Mouse (Mus musculus) liver, embryonic 14.5 days (tissue): ENCODE data around the gene Kctd2. TPM values are rescaled to one million over a fixed set of nuclear protein-coding genes. Genes with fewer than 3 reads are reported as not detected.

Experiments
- ATAC-seq: fragments of 200-750 bp; cut with Nextera tagmentation; 2 replicates; pipeline ENCODE4 v1.8.0; 2017; ENCODE audit warnings: moderate number of reproducible peaks, mild to moderate bottlenecking, moderate library complexity; ENCODE audit not compliant: insufficient read depth
- DNase-seq, 3 experiments: peaks; one replicate each; pipeline ENCODE4 v3.0.0-alpha.2; 2012 to 2013; ENCODE audit warnings: low read depth in 3 of 3, low spot score in 3 of 3
- H3K27ac ChIP-seq: fragments of 300-500 bp; sonication (generic); 2 replicates; pipeline ENCODE4 v1.5.1; 2014; ENCODE audit warnings: moderate library complexity, mild to moderate bottlenecking, control low read depth, inconsistent platforms
- H3K27me3 ChIP-seq: fragments of 300-500 bp; sonication (generic); 2 replicates; pipeline ENCODE4 v1.6.1; 2014; ENCODE audit warnings: mild to moderate bottlenecking, low read length, moderate library complexity; ENCODE audit not compliant: control insufficient read depth, insufficient read depth
- H3K36me3 ChIP-seq: fragments of 300-500 bp; sonication (generic); replicated peaks from 2 replicates; pipeline ENCODE4 v1.6.1; 2014; ENCODE audit warnings: low read depth; ENCODE audit not compliant: control insufficient read depth, insufficient read depth
- H3K4me1 ChIP-seq, 2 experiments: fragments of 200-500 bp in 1 of 2; fragments of 300-500 bp in 1 of 2; sonication (generic) in 1 of 2; replicated peaks; 2 replicates each; pipeline ENCODE4 v1.6.1; 2012 to 2014; ENCODE audit warnings: antibody characterized with exemption in 1 of 2, inconsistent platforms in 1 of 2, low read length in 1 of 2; ENCODE audit not compliant: control insufficient read depth in 2 of 2, insufficient read depth in 2 of 2
- H3K4me2 ChIP-seq: fragments of 300-500 bp; sonication (generic); 2 replicates; pipeline ENCODE4 v1.6.1; 2014; ENCODE audit warnings: low read depth, mild to moderate bottlenecking, control low read depth, moderate library complexity
- H3K4me3 ChIP-seq, 2 experiments: fragments of 200-500 bp in 1 of 2; fragments of 300-500 bp in 1 of 2; sonication (generic) in 1 of 2; 2 replicates each; pipeline ENCODE4 v1.5.1; 2012 to 2014; ENCODE audit warnings: low read depth in 2 of 2, low read length in 2 of 2, mild to moderate bottlenecking in 2 of 2, control low read depth in 1 of 2, inconsistent platforms in 1 of 2, moderate library complexity in 1 of 2; ENCODE audit not compliant: insufficient read depth in 1 of 2
- H3K9ac ChIP-seq: fragments of 300-500 bp; sonication (generic); replicated peaks from 2 replicates; pipeline ENCODE4 v1.6.1; 2014; ENCODE audit warnings: mild to moderate bottlenecking, control low read depth, moderate library complexity
- H3K9me3 ChIP-seq: fragments of 300-500 bp; sonication (generic); 2 replicates; pipeline ENCODE4 v1.6.1; 2016; ENCODE audit warnings: low read length, mixed read lengths; ENCODE audit not compliant: control insufficient read depth
- CTCF ChIP-seq: IDR thresholded peaks from 2 replicates; pipeline ENCODE4 v1.5.1; 2016; ENCODE audit warnings: antibody characterized with exemption, low read depth, control low read depth
- EP300 ChIP-seq: IDR thresholded peaks from 2 replicates; pipeline ENCODE4 v1.6.1; 2016; ENCODE audit warnings: antibody characterized with exemption, low read depth
- WGBS: fragments of 180-500 bp; shearing (Covaris S2); extraction: QIAGEN DNeasy Blood & Tissue Kit; methylation state at CpG from one replicate; pipeline ENCODE4 v1.1.7; 2014; ENCODE audit not compliant: insufficient replicate concordance; 5-methylcytosine and 5-hydroxymethylcytosine counted together
- polyA plus RNA-seq, 2 experiments: library from polyadenylated mRNA; depleted of rRNA in 1 of 2; stranded (reverse) in 1 of 2; unstranded in 1 of 2; fragments of >200 nt; fragmentation: Nextera tagmentation in 1 of 2; extraction: Ambion mirVana in 1 of 2; gene quantifications; 2 replicates each; pipeline versions ENCODE4 v1.2.1 to v1.2.3; 2012 to 2014

Gene Kctd2
- polyA plus RNA-seq, 2 experiments = 5.2 to 5.8 TPM

DNA sequence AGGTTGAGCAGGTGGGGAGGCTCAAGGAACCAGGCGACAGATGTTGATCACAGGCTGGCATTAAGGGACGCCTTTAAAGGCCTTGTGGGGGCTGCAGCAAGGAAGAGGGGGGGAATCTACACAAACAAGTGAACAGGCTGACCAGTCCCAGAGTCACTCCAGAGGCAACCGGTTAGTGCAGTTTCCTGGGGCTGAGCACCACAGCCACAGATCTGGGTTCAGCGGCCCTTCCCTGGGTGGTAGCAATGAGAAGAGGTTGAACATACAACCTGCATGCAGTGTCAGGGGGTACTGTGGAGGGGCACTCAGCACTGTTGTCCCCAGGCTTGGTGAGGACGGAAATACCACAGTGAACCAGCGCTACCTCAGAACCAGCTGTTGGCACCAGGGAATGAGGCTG lies 13.4 kb downstream of the Kctd2 start:
- no peak overlapping the region for H3K4me2 ChIP-seq
- H3K9me3 ChIP-seq = no peaks in the 10 kb centered on the region
- no peak overlapping the region for H3K4me3 ChIP-seq
- no peak for ATAC-seq
- TF ChIP-seq CTCF (no peak), EP300 (no peak)
- H3K27ac ChIP-seq = no peak overlapping the region
- peaks cover 0 to 7% of the 10 kb centered on the region in 2 experiments; a peak in 2 of 4 replicates for H3K4me1 ChIP-seq
- DNase-seq = no peak
- H3K36me3 ChIP-seq = no peaks in the 10 kb centered on the region; the same call in 1 of the 2 replicates
- H3K9ac ChIP-seq = no peak overlapping the region
- peaks cover 13% of the 10 kb centered on the region for H3K27me3 ChIP-seq
- 67% methylated on average over 6 of the region's 6 CpGs for WGBS

DNA sequence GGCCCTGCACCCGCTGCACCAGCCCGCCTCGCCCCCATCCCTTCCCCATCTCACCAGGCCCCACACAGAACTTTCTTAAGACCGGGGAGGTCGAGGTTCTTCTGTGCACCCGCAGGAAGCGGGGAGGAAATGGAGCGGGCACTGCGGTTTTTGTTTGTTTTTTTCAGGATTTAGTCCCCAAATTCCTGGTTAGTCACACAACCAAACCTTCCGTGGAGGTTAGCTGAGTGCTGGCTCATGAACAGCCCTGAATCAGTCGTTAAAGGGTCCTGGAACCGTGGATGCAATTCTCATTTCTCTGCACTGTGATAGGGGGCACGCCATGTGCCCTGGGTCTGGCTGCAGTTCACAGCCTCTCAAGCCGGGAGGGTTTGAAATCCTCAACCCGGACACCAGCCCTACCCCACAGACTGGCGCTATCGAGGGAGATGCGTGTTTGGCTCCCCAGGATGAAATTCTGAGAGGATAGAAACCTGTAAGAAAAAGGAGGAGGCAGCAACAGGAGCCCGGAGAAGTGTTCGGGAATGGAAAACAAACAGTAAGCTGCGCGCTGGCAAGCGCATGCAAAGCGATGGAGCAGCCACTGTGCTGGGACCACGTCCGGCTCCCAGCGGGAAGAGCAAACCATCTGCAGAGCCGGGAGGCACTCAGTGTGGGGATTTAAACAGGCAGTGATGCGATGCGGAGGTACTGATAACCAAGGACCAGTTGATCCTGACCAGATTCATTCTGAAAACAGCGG lies 15.8 kb downstream of the Kctd2 start:
- no peak for DNase-seq
- no peaks in the 10 kb centered on the region for H3K36me3 ChIP-seq
- H3K4me1 ChIP-seq = peaks cover 0 to 7% of the 10 kb centered on the region in 2 experiments; a peak in 2 of 4 replicates
- no peak overlapping the region for H3K9ac ChIP-seq
- no peak for ATAC-seq
- no peak for TF ChIP-seq CTCF
- no peak for TF ChIP-seq EP300
- WGBS = 6% methylated on average over 31 of the region's 31 CpGs
- no peak overlapping the region for H3K27ac ChIP-seq
- peaks cover 13% of the 10 kb centered on the region for H3K27me3 ChIP-seq
- H3K4me3 ChIP-seq = no peak overlapping the region
- H3K4me2 ChIP-seq = peak overlapping the region; percentile 41
- no peaks in the 10 kb centered on the region; the same call in 1 of the 2 replicates for H3K9me3 ChIP-seq

DNA sequence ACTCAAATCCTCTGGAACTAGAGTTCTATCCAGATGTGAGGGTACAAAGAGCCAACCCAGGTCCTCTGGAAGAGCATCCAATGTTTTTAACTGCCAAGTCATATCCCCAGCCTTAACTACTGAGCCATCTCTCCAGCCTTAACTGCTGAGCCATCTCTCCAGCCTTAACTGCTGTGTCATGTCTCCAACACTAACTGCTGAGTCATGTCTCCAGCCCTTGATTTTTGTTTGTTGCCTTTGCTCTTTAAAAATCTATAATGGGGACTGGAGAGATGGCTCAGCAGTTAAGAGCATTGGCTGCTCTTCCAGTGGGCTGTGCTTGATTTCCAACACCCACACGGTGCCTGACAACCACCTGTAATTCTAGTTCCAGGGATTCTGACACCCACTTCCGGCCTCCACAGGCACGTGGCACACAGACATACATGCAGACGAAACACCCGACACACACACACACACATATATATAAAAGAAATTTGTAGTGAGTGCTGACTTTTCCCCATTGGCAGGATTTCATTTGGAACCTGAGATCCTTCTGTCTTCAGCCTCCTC lies 17.7 kb downstream of the Kctd2 start:
- Histone ChIP-seq H3K9me3 (no peaks in the 10 kb centered on the region; the same call in 1 of the 2 replicates), H3K4me1 (peaks cover 0 to 7% of the 10 kb centered on the region in 2 experiments; a peak in 2 of 4 replicates), H3K27me3 (peaks cover 13% of the 10 kb centered on the region), H3K36me3 (no peaks in the 10 kb centered on the region), H3K27ac (no peak overlapping the region), H3K4me2 (no peak overlapping the region), H3K4me3 (no peak overlapping the region), H3K9ac (no peak overlapping the region)
- 57% methylated on average over 5 of the region's 5 CpGs for WGBS
- no peak for ATAC-seq
- TF ChIP-seq EP300 = no peak
- no peak for TF ChIP-seq CTCF
- DNase-seq = no peak

DNA sequence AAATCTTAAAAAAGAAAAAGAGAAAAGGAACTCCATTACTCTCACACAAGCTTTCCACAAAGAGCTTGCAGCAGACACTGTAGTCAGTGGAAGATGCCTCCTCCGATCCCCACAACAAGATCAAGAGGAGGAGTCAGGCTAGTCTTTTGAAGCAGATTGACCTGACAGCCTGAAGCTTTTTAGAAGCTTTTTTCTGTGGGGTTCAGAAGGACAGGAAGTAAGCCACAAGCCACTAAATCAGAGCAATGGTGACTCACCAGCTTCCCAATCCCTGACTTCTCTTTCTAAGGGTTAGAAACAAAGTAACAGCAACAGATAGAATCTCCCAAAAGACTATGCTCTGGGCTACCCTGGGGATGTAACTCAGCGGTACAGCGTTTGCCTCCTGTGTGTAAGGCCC lies 19.4 kb downstream of the Kctd2 start:
- Histone ChIP-seq H3K36me3 (no peaks in the 10 kb centered on the region), H3K9me3 (no peaks in the 10 kb centered on the region; the same call in 1 of the 2 replicates), H3K4me3 (no peak overlapping the region), H3K27me3 (peaks cover 13% of the 10 kb centered on the region), H3K4me1 (peaks cover 0 to 7% of the 10 kb centered on the region in 2 experiments; a peak in 2 of 4 replicates), H3K27ac (no peak overlapping the region), H3K9ac (no peak overlapping the region), H3K4me2 (no peak overlapping the region)
- TF ChIP-seq CTCF = no peak
- ATAC-seq = no peak
- 57% methylated on average over 3 of the region's 3 CpGs for WGBS
- DNase-seq = no peak

DNA sequence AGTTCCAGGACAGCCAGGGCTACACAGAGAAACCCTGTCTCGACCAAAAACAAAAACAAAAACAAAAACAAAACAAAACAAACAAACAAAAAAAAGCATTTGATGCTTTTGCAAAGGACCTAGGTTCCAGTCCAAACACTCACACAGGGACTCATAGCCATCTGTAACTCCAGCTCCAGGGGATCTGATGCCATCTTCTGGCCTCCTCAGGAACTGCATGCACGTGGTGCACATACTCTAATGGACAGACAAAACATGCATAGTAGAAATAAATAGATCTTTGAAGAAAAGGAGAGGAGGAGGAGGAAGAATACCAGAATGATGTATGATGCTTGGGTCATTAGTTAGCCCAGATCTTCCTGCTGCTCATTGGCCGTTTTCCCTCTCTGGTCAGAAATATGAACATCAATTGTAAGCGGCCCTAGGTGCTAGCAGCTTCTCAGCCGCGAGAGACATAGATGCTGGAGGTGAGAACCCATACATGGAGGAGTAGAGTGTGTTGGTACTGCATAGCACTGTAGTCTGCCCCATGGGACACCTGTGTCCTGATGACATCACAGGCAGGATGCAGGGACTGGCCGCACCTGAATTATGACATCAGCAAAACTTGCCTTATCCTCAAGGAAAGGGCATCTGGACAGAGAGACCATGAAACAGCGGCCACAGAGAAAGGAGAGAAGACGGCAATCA lies 20.1 kb downstream of the Kctd2 start, which contains the start of gene Trim80:
Gene Trim80, plus strand, starts transcription at position 640 of the 690 bp plus-strand sequence.
- ATAC-seq (no peak), DNase-seq (no peak)
- Histone ChIP-seq H3K9me3 (no peaks in the 10 kb centered on the region; the same call in 1 of the 2 replicates), H3K27ac (no peak within 1 kb of the TSS), H3K27me3 (peaks cover 13% of the 10 kb centered on the region), H3K9ac (no peak within 1 kb of the TSS), H3K4me1 (peaks cover 0 to 7% of the 10 kb centered on the region in 2 experiments; a peak in 2 of 4 replicates), H3K4me3 (no peak within 1 kb of the TSS), H3K4me2 (no peak within 1 kb of the TSS), H3K36me3 (no peaks in the 10 kb centered on the region)
- WGBS = 75% methylated on average over 9 of the region's 9 CpGs
- no peak for TF ChIP-seq EP300
- TF ChIP-seq CTCF = peak; percentile 54
